Mouse (Mus musculus): ENCODE measurements around the gene Ermp1. TPM values are rescaled to one million over a fixed set of nuclear protein-coding genes. Genes with fewer than 3 reads are reported as not detected.

The Ermp1 gene
- polyA plus RNA-seq, 1 experiment from 2014 or later = 8.4 TPM

- DNase-seq = no peak
- TF ChIP-seq CTCF (IDR thresholded peaks at IDR 0.05; ENCODE audit: low read depth) = no peak
- H3K27ac ChIP-seq (ENCODE audit: low read depth) = no peak overlapping the region
- no peak overlapping the region for H3K9ac ChIP-seq
- WGBS = 55% methylated on average over 6 of the region's 6 CpGs
- no peak overlapping the region for H3K4me3 ChIP-seq (ENCODE audit: low read depth, low read length)
- no peaks in the 10 kb centered on the region for H3K4me1 ChIP-seq (ENCODE audit: insufficient read depth)
- no peaks in the 10 kb centered on the region for H3K36me3 ChIP-seq (ENCODE audit: insufficient read depth)
- no peak for ATAC-seq (ENCODE audit: insufficient read depth)
- no peaks in the 10 kb centered on the region for H3K27me3 ChIP-seq (ENCODE audit: insufficient read depth, low read length)
- no peaks in the 10 kb centered on the region for H3K9me3 ChIP-seq (ENCODE audit: low read depth, low read length)
- no peak overlapping the region for H3K4me2 ChIP-seq
These were observed 6.0 kb downstream of the Ermp1 start for GRCm38 (mm10) chr19:29642211-29642610.

DNA sequence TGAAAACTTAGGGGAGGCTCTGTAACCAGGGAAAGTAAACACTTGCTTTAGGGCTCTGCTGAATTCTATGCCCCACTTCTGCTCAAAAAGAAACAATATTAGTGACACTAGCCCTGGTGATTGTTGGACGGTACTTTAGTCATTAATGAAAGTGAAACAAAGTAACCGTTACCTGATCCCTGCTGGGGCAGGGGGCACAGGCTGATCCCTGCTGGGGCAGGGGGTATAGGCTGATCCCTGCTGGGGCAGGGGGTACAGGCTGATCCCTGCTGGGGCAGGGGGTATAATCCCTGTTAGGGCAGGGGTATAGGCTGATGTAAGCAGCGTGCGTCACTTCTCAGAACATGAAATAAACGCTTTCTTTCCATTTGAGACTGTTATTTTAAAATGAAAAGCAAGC is 6.7 kb downstream of the Ermp1 start:
- ATAC-seq (ENCODE audit: insufficient read depth) = no peak
- WGBS = 74% methylated on average over 5 of the region's 5 CpGs

DNA sequence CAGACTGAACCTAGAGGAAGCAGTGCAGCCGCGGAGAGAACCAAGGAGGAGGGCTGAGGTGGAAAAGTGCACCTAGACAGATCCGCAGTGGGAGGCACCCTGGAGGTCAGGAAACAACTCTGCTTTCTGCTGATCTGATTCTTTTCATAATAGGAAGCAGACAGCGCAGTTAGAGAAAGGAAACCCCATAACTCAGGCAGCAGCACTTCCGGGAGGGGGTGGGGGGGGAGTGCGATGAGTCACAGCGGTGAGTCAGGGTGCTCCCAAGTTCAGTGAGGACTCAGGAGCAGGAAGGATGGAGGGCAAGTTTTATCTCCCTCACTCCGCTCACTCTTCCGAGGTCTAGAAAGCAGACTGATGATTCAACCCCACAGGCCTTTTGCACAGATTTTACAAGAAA is 7.2 kb downstream of the Ermp1 start:
- WGBS = 38% methylated on average over 9 of the region's 9 CpGs
- Histone ChIP-seq H3K9me3 (ENCODE audit: low read depth, low read length) (no peaks in the 10 kb centered on the region), H3K4me3 (ENCODE audit: low read depth, low read length) (no peak overlapping the region), H3K9ac (no peak overlapping the region), H3K4me1 (ENCODE audit: insufficient read depth) (no peaks in the 10 kb centered on the region), H3K27me3 (ENCODE audit: insufficient read depth, low read length) (no peaks in the 10 kb centered on the region), H3K27ac (ENCODE audit: low read depth) (no peak overlapping the region), H3K36me3 (ENCODE audit: insufficient read depth) (no peaks in the 10 kb centered on the region), H3K4me2 (peak overlapping the region; percentile 35; the same call in 1 of the 2 replicates)
- 0 out of 2 replicates have a peak, but pooled peaks have one; percentile 31 for ATAC-seq (ENCODE audit: insufficient read depth)
- DNase-seq = peak; percentile 31
- TF ChIP-seq CTCF (IDR thresholded peaks at IDR 0.05; ENCODE audit: low read depth) = no peak

More for the DNA sequence above, 6.7 kb downstream of the Ermp1 start:
- no peak for DNase-seq
- Histone ChIP-seq H3K27me3 (ENCODE audit: insufficient read depth, low read length) (no peaks in the 10 kb centered on the region), H3K4me2 (peak overlapping the region; percentile 7; the same call in 1 of the 2 replicates), H3K4me3 (ENCODE audit: low read depth, low read length) (no peak overlapping the region), H3K27ac (ENCODE audit: low read depth) (no peak overlapping the region), H3K9me3 (ENCODE audit: low read depth, low read length) (no peaks in the 10 kb centered on the region), H3K9ac (no peak overlapping the region), H3K36me3 (ENCODE audit: insufficient read depth) (no peaks in the 10 kb centered on the region), H3K4me1 (ENCODE audit: insufficient read depth) (no peaks in the 10 kb centered on the region)
- TF ChIP-seq CTCF (IDR thresholded peaks at IDR 0.05; ENCODE audit: low read depth) = no peak

GRCm38 (mm10) chr19:29612102-29612501 is 36.1 kb downstream of the Ermp1 start:
- no peaks in the 10 kb centered on the region for H3K27me3 ChIP-seq (ENCODE audit: insufficient read depth, low read length)
- 81% methylated on average over 2 of the region's 2 CpGs for WGBS

DNA sequence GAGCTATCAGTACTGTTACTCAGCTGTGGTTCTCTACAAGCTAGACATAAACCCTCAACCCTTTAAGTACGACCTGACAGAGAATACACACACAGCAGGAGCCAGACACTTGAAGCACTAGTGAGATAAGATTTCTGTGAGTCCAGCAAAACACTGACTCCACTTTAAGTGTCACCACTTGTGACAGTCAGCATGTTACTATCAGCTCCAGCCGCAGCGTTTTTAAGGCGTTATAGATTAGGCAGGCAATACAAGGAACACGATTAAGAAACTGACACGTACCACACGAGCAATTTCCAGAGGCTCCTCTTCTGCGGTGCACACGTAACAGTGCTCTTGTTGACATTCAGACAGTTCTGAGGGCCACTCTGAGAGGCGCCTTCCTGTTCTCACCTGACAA is 37.3 kb downstream of the Ermp1 start:
- no peaks in the 10 kb centered on the region for H3K27me3 ChIP-seq (ENCODE audit: insufficient read depth, low read length)
- H3K27ac ChIP-seq (ENCODE audit: low read depth) = no peak overlapping the region
- ATAC-seq (ENCODE audit: insufficient read depth) (no peak), DNase-seq (no peak)
- H3K9me3 ChIP-seq (ENCODE audit: low read depth, low read length) = no peaks in the 10 kb centered on the region
- no peak overlapping the region for H3K4me3 ChIP-seq (ENCODE audit: low read depth, low read length)
- TF ChIP-seq CTCF (IDR thresholded peaks at IDR 0.05; ENCODE audit: low read depth) = no peak
- no peaks in the 10 kb centered on the region for H3K4me1 ChIP-seq (ENCODE audit: insufficient read depth)
- WGBS = 51% methylated on average over 10 of the region's 10 CpGs
- H3K36me3 ChIP-seq (ENCODE audit: insufficient read depth) = peaks cover 36% of the 10 kb centered on the region
- H3K4me2 ChIP-seq = no peak overlapping the region
- H3K9ac ChIP-seq = no peak overlapping the region

More at GRCm38 (mm10) chr19:29612102-29612501, 36.1 kb downstream of the Ermp1 start:
- no peak for ATAC-seq (ENCODE audit: insufficient read depth)
- Histone ChIP-seq H3K27ac (ENCODE audit: low read depth) (no peak overlapping the region), H3K4me3 (ENCODE audit: low read depth, low read length) (no peak overlapping the region), H3K36me3 (ENCODE audit: insufficient read depth) (peaks cover 32% of the 10 kb centered on the region), H3K9ac (no peak overlapping the region), H3K4me1 (ENCODE audit: insufficient read depth) (no peaks in the 10 kb centered on the region), H3K9me3 (ENCODE audit: low read depth, low read length) (no peaks in the 10 kb centered on the region), H3K4me2 (no peak overlapping the region)
- no peak for TF ChIP-seq CTCF (IDR thresholded peaks at IDR 0.05; ENCODE audit: low read depth)
- no peak for DNase-seq

DNA sequence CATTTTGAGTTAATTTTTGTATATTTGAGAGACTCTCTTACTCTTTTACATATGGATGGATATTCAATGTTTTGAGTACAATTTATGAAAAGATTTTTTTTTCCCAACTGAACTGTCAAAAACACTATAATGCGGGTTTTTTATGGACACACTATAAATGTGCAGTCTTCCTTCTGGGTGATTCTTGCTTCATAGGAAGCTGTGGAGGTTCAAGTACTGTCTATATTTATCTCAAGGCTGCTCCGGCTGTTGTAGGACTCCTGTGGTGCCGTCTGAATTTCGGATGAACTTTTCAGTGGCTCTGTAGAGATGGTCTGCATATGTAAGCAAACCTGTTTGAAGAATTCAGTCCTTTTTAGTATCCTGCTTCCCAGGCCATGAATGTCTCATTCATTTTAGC is 40.0 kb downstream of the Ermp1 start:
- DNase-seq (no peak), ATAC-seq (ENCODE audit: insufficient read depth) (no peak)
- Histone ChIP-seq H3K4me1 (ENCODE audit: insufficient read depth) (no peaks in the 10 kb centered on the region), H3K4me2 (no peak overlapping the region), H3K4me3 (ENCODE audit: low read depth, low read length) (no peak overlapping the region), H3K9ac (no peak overlapping the region), H3K27ac (ENCODE audit: low read depth) (no peak overlapping the region), H3K9me3 (ENCODE audit: low read depth, low read length) (no peaks in the 10 kb centered on the region), H3K36me3 (ENCODE audit: insufficient read depth) (peaks cover 39% of the 10 kb centered on the region), H3K27me3 (ENCODE audit: insufficient read depth, low read length) (no peaks in the 10 kb centered on the region)
- no peak for TF ChIP-seq CTCF (IDR thresholded peaks at IDR 0.05; ENCODE audit: low read depth)
- WGBS = 80% methylated on average over 4 of the region's 4 CpGs

DNA sequence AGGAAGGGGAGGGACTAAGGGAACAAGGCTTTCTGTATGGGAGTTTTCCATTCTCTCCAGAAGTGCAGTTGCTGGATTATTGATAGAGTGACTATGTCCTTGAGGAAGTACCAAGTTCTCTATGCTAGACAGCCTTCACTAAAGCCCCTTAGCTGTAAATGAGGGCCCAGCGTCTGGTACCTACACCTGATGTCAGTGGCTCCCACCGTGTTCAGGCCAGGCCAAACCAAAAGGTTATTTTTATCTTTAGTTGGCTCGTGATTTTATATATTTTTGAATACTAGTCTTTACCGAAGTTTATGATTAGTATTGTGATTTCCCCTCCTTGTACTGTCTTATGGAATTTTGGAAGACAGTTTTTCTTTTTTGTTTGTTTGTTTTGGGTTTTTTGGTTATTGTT is 40.7 kb downstream of the Ermp1 start:
- DNase-seq (no peak), ATAC-seq (ENCODE audit: insufficient read depth) (no peak)
- H3K4me3 ChIP-seq (ENCODE audit: low read depth, low read length) = no peak overlapping the region
- TF ChIP-seq CTCF (IDR thresholded peaks at IDR 0.05; ENCODE audit: low read depth) = no peak
- no peak overlapping the region for H3K4me2 ChIP-seq
- no peaks in the 10 kb centered on the region for H3K4me1 ChIP-seq (ENCODE audit: insufficient read depth)
- H3K27me3 ChIP-seq (ENCODE audit: insufficient read depth, low read length) = no peaks in the 10 kb centered on the region
- no peak overlapping the region for H3K27ac ChIP-seq (ENCODE audit: low read depth)
- no peaks in the 10 kb centered on the region for H3K9me3 ChIP-seq (ENCODE audit: low read depth, low read length)
- WGBS = 88% methylated on average over 4 of the region's 4 CpGs
- no peak overlapping the region for H3K9ac ChIP-seq
- peaks cover 41% of the 10 kb centered on the region for H3K36me3 ChIP-seq (ENCODE audit: insufficient read depth)

DNA sequence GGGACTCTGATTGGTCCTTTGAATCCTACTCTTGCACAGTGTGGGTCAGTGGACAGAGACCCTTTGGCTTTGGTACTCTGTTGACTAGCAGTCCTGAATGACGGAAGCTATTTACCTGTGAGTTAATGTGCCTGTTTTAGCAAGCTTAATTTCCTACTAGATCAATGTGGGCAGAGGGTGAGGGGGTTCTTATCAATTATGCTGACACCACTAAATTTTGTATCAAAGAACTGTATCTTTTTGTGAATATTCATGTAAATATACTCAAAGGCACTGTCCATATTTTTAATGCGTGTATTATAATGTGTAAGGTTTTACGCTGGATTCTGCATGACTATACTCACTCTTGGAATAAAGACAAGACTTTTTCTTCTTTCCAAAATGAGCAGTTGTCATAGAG is 43.6 kb downstream of the Ermp1 start:
- H3K9ac ChIP-seq = no peak overlapping the region
- peaks cover 48% of the 10 kb centered on the region for H3K36me3 ChIP-seq (ENCODE audit: insufficient read depth)
- H3K4me2 ChIP-seq = no peak overlapping the region
- DNase-seq (no peak), ATAC-seq (ENCODE audit: insufficient read depth) (no peak)
- no peaks in the 10 kb centered on the region for H3K4me1 ChIP-seq (ENCODE audit: insufficient read depth)
- no peaks in the 10 kb centered on the region for H3K27me3 ChIP-seq (ENCODE audit: insufficient read depth, low read length)
- no peak overlapping the region for H3K27ac ChIP-seq (ENCODE audit: low read depth)
- no peak for TF ChIP-seq CTCF (IDR thresholded peaks at IDR 0.05; ENCODE audit: low read depth)
- no peak overlapping the region for H3K4me3 ChIP-seq (ENCODE audit: low read depth, low read length)
- no peaks in the 10 kb centered on the region for H3K9me3 ChIP-seq (ENCODE audit: low read depth, low read length)
- WGBS = 93% methylated on average over 3 of the region's 3 CpGs
